16 mouse cellular contexts compared by ENCODE assay signal in the genomic region with DNA sequence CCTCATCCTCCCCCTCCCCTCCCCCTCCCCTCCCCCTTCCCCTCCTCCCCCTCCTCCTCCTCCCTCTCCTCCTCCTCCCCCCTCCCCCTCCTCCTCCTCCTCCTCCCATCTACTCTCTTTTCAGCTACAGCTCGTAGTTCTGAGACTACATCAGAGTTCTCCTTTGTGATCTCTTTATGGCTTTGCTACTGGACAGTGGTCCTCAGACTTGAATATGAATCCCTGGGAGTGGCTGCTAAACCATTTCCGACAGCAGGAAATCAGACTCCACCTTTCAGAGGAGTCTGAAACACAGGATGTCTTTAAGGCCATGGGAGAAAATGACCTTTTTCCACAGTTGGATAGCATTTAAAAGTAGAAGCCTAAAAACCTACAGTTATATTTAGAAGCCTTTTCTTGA. TPM values are rescaled to one million over a fixed set of nuclear protein-coding genes. Genes with fewer than 3 reads are reported as not detected.
DNase-seq lines count a peak whose midpoint lies in the region; ATAC-seq lines count a peak whose summit lies in the region.
"Had no signal": no experiment of that assay in that cellular context is flagged by ENCODE, and none has a peak within 500 bp of the region (broad histone marks: within the 10 kb centered on the region; RNA-seq: fewer than 3 reads in every experiment).

No protein-coding gene starts in this region.

- no peaks in the 10 kb centered on the region for H3K36me3 ChIP-seq in hindbrain, embryonic 11.5 days (ENCODE audit: control insufficient read depth, insufficient read depth, low read length)
- H3K36me3 ChIP-seq in hindbrain, embryonic 14.5 days (replicated peaks; ENCODE audit: control insufficient read depth, insufficient read depth) = no peaks in the 10 kb centered on the region
- H3K36me3 ChIP-seq in midbrain, embryonic 11.5 days (ENCODE audit: control insufficient read depth, insufficient read depth, low read length) = no peaks in the 10 kb centered on the region
- H3K36me3 ChIP-seq in midbrain, embryonic 10.5 days = no peaks in the 10 kb centered on the region
- H3K36me3 ChIP-seq: embryonic facial prominence, embryonic 12.5 days; liver, embryonic 15.5 days had no signal

- no peak overlapping the region for H3K27ac ChIP-seq in hindbrain, embryonic 11.5 days (ENCODE audit: low read depth, low read length)
- H3K27ac ChIP-seq in hindbrain, embryonic 14.5 days = no peak overlapping the region
- no peak overlapping the region for H3K27ac ChIP-seq in midbrain, embryonic 11.5 days (ENCODE audit: low read depth, low read length)
- H3K27ac ChIP-seq in midbrain, embryonic 10.5 days (replicated peaks) = no peak overlapping the region
- H3K27ac ChIP-seq: embryonic facial prominence, embryonic 12.5 days; liver, embryonic 15.5 days had no signal

- no peak for DNase-seq in hindbrain, embryonic 11.5 days (ENCODE audit: low spot score)
- DNase-seq in hindbrain, embryonic 14.5 days (ENCODE audit: low spot score) = no peak
- no peak for DNase-seq in midbrain, embryonic 11.5 days (ENCODE audit: low spot score, missing footprints)
- DNase-seq in midbrain, embryonic 10.5 days (ENCODE audit: low spot score) = no peak
- peak; percentile 20 for DNase-seq in ZHBTc4 (ENCODE audit: low read depth, low spot score)
- peak; percentile 31 for DNase-seq in kidney, postnatal 14 days
- DNase-seq: adrenal gland, postnatal 25 days; cerebellum, adult 2 months; gastrocnemius, postnatal 14 days; retina, postnatal 1 day; right cerebral cortex, postnatal 4 days had no signal

- H3K4me3 ChIP-seq in hindbrain, embryonic 11.5 days (ENCODE audit: low read depth, low read length) = no peak overlapping the region
- H3K4me3 ChIP-seq in hindbrain, embryonic 14.5 days (replicated peaks; ENCODE audit: low read length) = no peak overlapping the region
- H3K4me3 ChIP-seq in midbrain, embryonic 11.5 days (ENCODE audit: low read depth, low read length) = no peak overlapping the region
- no peak overlapping the region for H3K4me3 ChIP-seq in midbrain, embryonic 10.5 days
- H3K4me3 ChIP-seq: embryonic facial prominence, embryonic 12.5 days; liver, embryonic 15.5 days; myocyte had no signal

- 79% methylated on average over 2 of the region's 2 CpGs for WGBS in hindbrain, embryonic 11.5 days
- WGBS in hindbrain, embryonic 14.5 days = 63% methylated on average over 1 of the region's 2 CpGs
- WGBS in midbrain, embryonic 11.5 days = 50% methylated on average over 2 of the region's 2 CpGs
- WGBS in midbrain, embryonic 10.5 days = 48% methylated on average over 2 of the region's 2 CpGs

- no peak overlapping the region for H3K4me2 ChIP-seq in hindbrain, embryonic 11.5 days (replicated peaks; ENCODE audit: low read depth, low read length)
- no peak overlapping the region for H3K4me2 ChIP-seq in hindbrain, embryonic 14.5 days (replicated peaks)
- no peak overlapping the region for H3K4me2 ChIP-seq in midbrain, embryonic 11.5 days
- H3K4me2 ChIP-seq: embryonic facial prominence, embryonic 12.5 days; liver, embryonic 15.5 days had no signal

- no peaks in the 10 kb centered on the region for H3K9me3 ChIP-seq in hindbrain, embryonic 11.5 days (ENCODE audit: control insufficient read depth, low read length)
- peaks cover 7% of the 10 kb centered on the region; the same call in 1 of the 2 replicates for H3K9me3 ChIP-seq in hindbrain, embryonic 14.5 days (ENCODE audit: control insufficient read depth, low read length)
- H3K9me3 ChIP-seq in midbrain, embryonic 11.5 days (ENCODE audit: control insufficient read depth, low read length) = no peaks in the 10 kb centered on the region
- peaks cover 5% of the 10 kb centered on the region for H3K9me3 ChIP-seq in midbrain, embryonic 10.5 days (replicated peaks)
- H3K9me3 ChIP-seq: embryonic facial prominence, embryonic 12.5 days; liver, embryonic 15.5 days had no signal

- no peaks in the 10 kb centered on the region for H3K4me1 ChIP-seq in hindbrain, embryonic 11.5 days (replicated peaks; ENCODE audit: control insufficient read depth, insufficient read depth, low read length)
- H3K4me1 ChIP-seq in hindbrain, embryonic 14.5 days (replicated peaks; ENCODE audit: control insufficient read depth, insufficient read depth, low read length) = 0 out of 2 replicates have a peak, but pooled peaks cover 4% of the 10 kb centered on the region
- H3K4me1 ChIP-seq in midbrain, embryonic 11.5 days (ENCODE audit: control insufficient read depth, insufficient read depth, low read length) = peaks cover 2% of the 10 kb centered on the region; the same call in 1 of the 2 replicates
- H3K4me1 ChIP-seq in midbrain, embryonic 10.5 days = peaks cover 9% of the 10 kb centered on the region; the same call in 1 of the 2 replicates
- H3K4me1 ChIP-seq: embryonic facial prominence, embryonic 12.5 days; liver, embryonic 15.5 days had no signal

- H3K27me3 ChIP-seq in hindbrain, embryonic 11.5 days (ENCODE audit: control insufficient read depth, insufficient read depth, low read length) = no peaks in the 10 kb centered on the region
- no peaks in the 10 kb centered on the region for H3K27me3 ChIP-seq in hindbrain, embryonic 14.5 days (ENCODE audit: control insufficient read depth, insufficient read depth, low read length)
- H3K27me3 ChIP-seq in midbrain, embryonic 11.5 days (ENCODE audit: control insufficient read depth, insufficient read depth, low read length) = no peaks in the 10 kb centered on the region
- no peaks in the 10 kb centered on the region for H3K27me3 ChIP-seq in midbrain, embryonic 10.5 days (ENCODE audit: low read depth, poor library complexity, severe bottlenecking)
- H3K27me3 ChIP-seq: embryonic facial prominence, embryonic 12.5 days; liver, embryonic 15.5 days; megakaryocyte, embryonic 14.5 days had no signal

- no peak overlapping the region for H3K9ac ChIP-seq in hindbrain, embryonic 11.5 days (ENCODE audit: low read depth, low read length)
- no peak overlapping the region for H3K9ac ChIP-seq in hindbrain, embryonic 14.5 days
- no peak overlapping the region for H3K9ac ChIP-seq in midbrain, embryonic 11.5 days (ENCODE audit: low read length)
- H3K9ac ChIP-seq: embryonic facial prominence, embryonic 12.5 days; liver, embryonic 15.5 days had no signal

- peak; percentile 52; the same call in 1 of the 2 replicates for ATAC-seq in hindbrain, embryonic 11.5 days (ENCODE audit: low FRiP score)
- ATAC-seq in hindbrain, embryonic 14.5 days (ENCODE audit: low FRiP score) = no peak; the same call in 1 of the 2 replicates
- ATAC-seq in midbrain, embryonic 11.5 days (ENCODE audit: low FRiP score) = peak; percentile 51; the same call in 1 of the 2 replicates
- ATAC-seq in erythroblast, adult 5-6 weeks (replicated peaks; ENCODE audit: low FRiP score, poor library complexity, severe bottlenecking) = no peak

RNA-seq across cellular contexts. Expression of gene Edem1, which starts 48.0 kb away (rescaled TPM):
- polyA plus RNA-seq in hindbrain, embryonic 11.5 days (2014; fragmentation: Nextera tagmentation; extraction: Ambion mirVana) = 22.0 and 22.2 TPM in 2 replicates
- 8.9 and 9.7 TPM in 2 replicates for polyA plus RNA-seq in hindbrain, embryonic 14.5 days (2014; fragmentation: Nextera tagmentation; extraction: Ambion mirVana)
- polyA plus RNA-seq in midbrain, embryonic 11.5 days (2014; fragmentation: Nextera tagmentation; extraction: Ambion mirVana) = 20.5 and 21.7 TPM in 2 replicates
- 14.2 and 15.7 TPM in 2 replicates for polyA plus RNA-seq in midbrain, embryonic 10.5 days (2016; fragmentation: Nextera tagmentation; extraction: Ambion mirVana)
- 16.7 and 21.7 TPM in 2 replicates for total RNA-seq in erythroblast, adult 5-6 weeks (2015; ENCODE audit: low replicate concordance)
- total RNA-seq in erythroblast, adult 5-6 weeks (2017; ENCODE audit: low replicate concordance) = 19.3 and 25.6 TPM in 2 replicates

Comparison
In these comparisons a context has a peak if more than half of its experiments do, and no peak if none do; other contexts are left out.
1. ATAC-seq: peak in hindbrain, embryonic 11.5 days (single experiment) and midbrain, embryonic 11.5 days (single experiment); none in hindbrain, embryonic 14.5 days (single experiment) and erythroblast, adult 5-6 weeks (single experiment).
2. DNase-seq: peak in ZHBTc4 (single experiment) and kidney, postnatal 14 days (single experiment); none in hindbrain, embryonic 11.5 days (single experiment), hindbrain, embryonic 14.5 days (single experiment), midbrain, embryonic 11.5 days (single experiment) and midbrain, embryonic 10.5 days (single experiment).